Mouse (Mus musculus): Measurements from ENCODE around the gene AI593442. TPM values are rescaled to one million over a fixed set of nuclear protein-coding genes. Genes with fewer than 3 reads are reported as not detected.
A peak's percentile ranks its signal among the peaks of the same experiment; 100 is the strongest.

Gene AI593442
- total and polyA plus RNA-seq, 2 experiments from 2014 or later: 37.9 to 78.0 TPM

DNA sequence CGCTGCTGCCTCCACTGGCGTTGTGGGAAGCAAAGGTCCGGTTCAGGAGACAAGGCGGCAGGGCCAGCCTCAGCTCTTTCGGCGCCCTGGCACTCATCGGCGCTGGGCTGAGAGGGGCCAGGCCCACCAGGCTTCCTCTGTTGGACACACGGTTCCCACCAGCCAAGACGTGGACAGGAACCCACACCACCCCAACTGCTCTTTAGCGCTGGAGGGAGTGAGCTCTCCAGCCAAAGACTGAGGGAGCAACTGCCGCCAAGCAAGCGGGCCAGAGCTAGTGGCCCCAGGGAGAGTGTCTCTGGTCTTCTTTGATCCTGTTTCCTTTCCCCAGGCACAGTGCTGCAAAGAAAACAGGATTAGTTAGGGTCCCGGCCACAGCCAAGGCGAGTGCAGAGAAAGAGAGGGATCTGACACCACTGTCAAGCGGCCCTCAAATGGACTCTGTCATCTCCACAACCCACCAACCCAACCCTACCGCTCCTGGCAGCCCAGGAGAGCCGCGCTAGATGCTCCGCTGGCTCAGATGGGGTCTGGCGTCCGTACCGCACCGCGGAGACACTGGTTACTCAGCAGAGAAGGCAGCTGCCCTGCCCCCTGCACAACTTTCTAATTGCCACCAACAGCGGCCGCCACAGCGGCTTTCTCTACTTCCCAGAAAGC lies 1.3 kb downstream of the AI593442 start:
- Histone ChIP-seq H3K4me1 (ENCODE audit: insufficient read depth, low read length) (no peaks in the 10 kb centered on the region), H3K36me3 (ENCODE audit: insufficient read depth, low read length) (no peaks in the 10 kb centered on the region), H3K4me2 (ENCODE audit: low read depth, low read length, poor library complexity, severe bottlenecking) (peak overlapping the region; percentile 94), H3K4me3 (ENCODE audit: low read depth, low read length) (peak overlapping the region; percentile 79), H3K27ac (ENCODE audit: low read depth, low read length) (peak overlapping the region; percentile 74), H3K9me3 (ENCODE audit: low read length) (no peaks in the 10 kb centered on the region), H3K27me3 (ENCODE audit: insufficient read depth, low read length) (no peaks in the 10 kb centered on the region), H3K9ac (replicated peaks; ENCODE audit: low read length, poor library complexity, severe bottlenecking) (peak overlapping the region; percentile 87)
- peak; percentile 11; the same call in 1 of the 2 replicates for ATAC-seq (ENCODE audit: low FRiP score)
- peak; percentile 71 for DNase-seq (ENCODE audit: low spot score)
- 0% methylated on average over 28 of the region's 28 CpGs for WGBS
- no peak for TF ChIP-seq CTCF (IDR thresholded peaks at IDR 0.05)

DNA sequence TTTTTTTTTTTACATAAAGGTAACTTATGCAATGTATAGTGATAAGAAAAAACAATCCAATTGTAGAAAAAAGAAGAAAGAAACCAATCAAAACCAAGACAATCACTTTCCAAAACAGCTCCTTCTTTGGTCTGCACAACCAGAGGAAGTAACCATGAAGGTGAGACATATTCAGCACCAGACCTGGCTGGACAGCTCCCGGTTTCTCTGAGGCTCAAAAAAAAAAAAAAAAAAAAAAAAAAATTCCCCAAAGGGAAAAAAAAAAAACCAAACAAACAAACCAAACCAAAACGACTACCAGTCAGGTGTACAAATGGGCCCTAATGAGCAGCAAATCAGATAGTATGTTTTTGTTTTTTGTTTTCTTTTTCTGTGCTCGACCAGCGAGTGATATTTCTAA lies 3.0 kb downstream of the AI593442 start:
- Histone ChIP-seq H3K27ac (ENCODE audit: low read depth, low read length) (no peak overlapping the region), H3K4me2 (ENCODE audit: low read depth, low read length, poor library complexity, severe bottlenecking) (peak overlapping the region; percentile 94), H3K9ac (replicated peaks; ENCODE audit: low read length, poor library complexity, severe bottlenecking) (no peak overlapping the region), H3K4me3 (ENCODE audit: low read depth, low read length) (peak overlapping the region; percentile 79; the same call in 1 of the 2 replicates), H3K36me3 (ENCODE audit: insufficient read depth, low read length) (no peaks in the 10 kb centered on the region), H3K4me1 (ENCODE audit: insufficient read depth, low read length) (no peaks in the 10 kb centered on the region), H3K27me3 (ENCODE audit: insufficient read depth, low read length) (no peaks in the 10 kb centered on the region), H3K9me3 (ENCODE audit: low read length) (no peaks in the 10 kb centered on the region)
- ATAC-seq (ENCODE audit: low FRiP score): no peak
- WGBS: 20% methylated on average over 4 of the region's 4 CpGs
- no peak for TF ChIP-seq CTCF (IDR thresholded peaks at IDR 0.05)
- no peak for DNase-seq (ENCODE audit: low spot score)

DNA sequence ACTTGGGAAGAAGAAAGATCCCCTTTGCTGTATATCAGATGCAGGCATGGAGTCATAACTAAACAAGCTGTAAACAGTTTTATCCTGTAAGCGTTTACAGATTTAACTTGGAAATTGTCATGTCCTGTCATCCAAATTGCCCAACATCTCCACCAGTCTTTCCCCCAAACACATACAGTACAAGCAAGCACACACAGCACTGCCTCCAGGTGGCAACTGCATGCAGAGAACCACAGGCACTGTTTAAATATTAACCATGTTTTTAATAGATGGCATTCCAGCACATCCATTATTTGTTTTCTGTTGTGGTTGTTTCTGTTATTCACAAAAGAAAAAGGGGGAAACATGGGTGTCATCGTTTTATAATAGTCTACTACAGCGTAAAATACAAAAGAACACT lies 3.6 kb downstream of the AI593442 start:
- Histone ChIP-seq H3K9me3 (ENCODE audit: low read length) (no peaks in the 10 kb centered on the region), H3K4me1 (ENCODE audit: insufficient read depth, low read length) (no peaks in the 10 kb centered on the region), H3K27me3 (ENCODE audit: insufficient read depth, low read length) (no peaks in the 10 kb centered on the region), H3K4me3 (ENCODE audit: low read depth, low read length) (peak overlapping the region; percentile 12; the same call in 1 of the 2 replicates), H3K4me2 (ENCODE audit: low read depth, low read length, poor library complexity, severe bottlenecking) (peak overlapping the region; percentile 34), H3K36me3 (ENCODE audit: insufficient read depth, low read length) (no peaks in the 10 kb centered on the region), H3K27ac (ENCODE audit: low read depth, low read length) (no peak overlapping the region), H3K9ac (replicated peaks; ENCODE audit: low read length, poor library complexity, severe bottlenecking) (no peak overlapping the region)
- WGBS: 70% methylated on average over 3 of the region's 3 CpGs
- no peak for ATAC-seq (ENCODE audit: low FRiP score)
- peak; percentile 68 for TF ChIP-seq CTCF (IDR thresholded peaks at IDR 0.05)
- peak; percentile 45 for DNase-seq (ENCODE audit: low spot score)

DNA sequence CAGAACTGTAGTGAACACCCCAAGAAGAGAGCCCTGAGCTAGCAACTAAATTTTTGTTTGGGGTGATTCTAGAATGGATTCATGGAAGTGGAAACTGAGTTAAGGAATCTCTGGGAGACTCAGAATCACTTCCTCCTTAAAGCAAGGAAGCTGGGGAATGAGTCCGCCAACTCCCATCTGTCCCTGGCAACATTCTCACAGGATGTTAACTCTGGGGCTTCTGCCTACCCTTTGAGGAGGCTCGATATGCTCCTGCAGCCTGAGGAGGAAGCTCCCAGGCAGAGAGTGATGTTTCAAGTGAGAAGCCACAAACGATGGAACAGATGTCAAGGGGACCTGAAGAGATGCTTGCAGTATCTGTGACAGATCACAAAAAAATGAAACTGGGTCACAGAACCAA lies 18.2 kb downstream of the AI593442 start:
- no peaks in the 10 kb centered on the region for H3K27me3 ChIP-seq (ENCODE audit: insufficient read depth, low read length)

DNA sequence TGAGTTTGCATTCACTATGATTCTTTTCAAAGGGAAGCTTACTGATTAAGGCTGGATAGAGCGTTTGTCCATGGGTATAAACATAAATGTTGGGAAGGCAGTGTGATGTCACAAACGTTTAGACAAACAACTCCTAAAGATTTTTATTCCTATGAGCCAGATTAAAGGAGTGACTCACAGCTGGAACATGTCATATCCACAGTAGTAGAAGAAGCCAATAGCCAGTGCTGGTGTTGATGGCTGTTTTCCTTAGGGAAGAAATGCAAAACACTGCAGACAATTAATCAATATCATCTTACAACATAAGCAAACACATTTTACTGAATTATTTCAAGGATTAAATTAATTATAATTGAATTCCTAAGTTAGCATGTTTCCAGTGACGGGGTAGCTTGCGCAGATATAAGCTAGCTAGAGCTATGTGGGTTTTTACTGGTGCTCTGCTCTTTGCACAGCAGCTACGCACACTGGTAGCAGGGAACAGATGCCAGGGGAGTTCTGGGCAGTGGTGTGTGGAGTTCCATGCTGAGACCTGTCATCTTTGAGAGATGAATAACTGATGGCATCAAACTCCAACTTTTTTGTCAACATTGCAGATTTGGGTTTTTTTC lies 29.1 kb downstream of the AI593442 start:
- 81% methylated on average over 5 of the region's 5 CpGs for WGBS
- no peak for ATAC-seq (ENCODE audit: low FRiP score)

More for the DNA sequence above, 18.2 kb downstream of the AI593442 start:
- H3K36me3 ChIP-seq (ENCODE audit: insufficient read depth, low read length): no peaks in the 10 kb centered on the region
- no peak overlapping the region for H3K27ac ChIP-seq (ENCODE audit: low read depth, low read length)
- WGBS: 79% methylated on average over 3 of the region's 3 CpGs
- H3K9ac ChIP-seq (replicated peaks; ENCODE audit: low read length, poor library complexity, severe bottlenecking): no peak overlapping the region
- ATAC-seq (ENCODE audit: low FRiP score) (no peak), DNase-seq (ENCODE audit: low spot score) (no peak)
- no peaks in the 10 kb centered on the region for H3K4me1 ChIP-seq (ENCODE audit: insufficient read depth, low read length)
- H3K9me3 ChIP-seq (ENCODE audit: low read length): no peaks in the 10 kb centered on the region
- no peak overlapping the region for H3K4me2 ChIP-seq (ENCODE audit: low read depth, low read length, poor library complexity, severe bottlenecking)
- no peak overlapping the region for H3K4me3 ChIP-seq (ENCODE audit: low read depth, low read length)
- TF ChIP-seq CTCF (IDR thresholded peaks at IDR 0.05): no peak

DNA sequence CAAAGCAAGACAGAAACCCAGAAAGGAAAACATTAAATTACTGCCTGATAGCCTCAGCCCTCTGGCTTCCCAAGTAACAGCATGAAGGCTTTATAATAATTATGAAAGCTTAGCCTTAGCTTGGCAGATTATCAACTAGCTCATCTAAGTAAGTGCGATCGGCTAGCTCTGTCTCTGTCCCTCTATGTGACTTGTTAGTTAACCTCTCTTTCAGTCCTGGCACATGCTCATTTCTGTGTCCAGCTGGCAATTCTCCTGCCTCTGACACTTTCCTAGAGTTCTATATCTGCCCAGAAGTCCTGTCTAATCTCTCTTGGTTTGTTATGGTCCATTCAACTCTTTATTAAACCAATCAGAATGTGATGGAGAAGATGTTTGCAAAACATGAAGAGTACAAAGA lies 34.3 kb downstream of the AI593442 start:
- Histone ChIP-seq H3K27me3 (ENCODE audit: insufficient read depth, low read length) (no peaks in the 10 kb centered on the region), H3K9ac (replicated peaks; ENCODE audit: low read length, poor library complexity, severe bottlenecking) (no peak overlapping the region), H3K27ac (ENCODE audit: low read depth, low read length) (no peak overlapping the region), H3K9me3 (ENCODE audit: low read length) (no peaks in the 10 kb centered on the region), H3K36me3 (ENCODE audit: insufficient read depth, low read length) (no peaks in the 10 kb centered on the region), H3K4me1 (ENCODE audit: insufficient read depth, low read length) (no peaks in the 10 kb centered on the region), H3K4me3 (ENCODE audit: low read depth, low read length) (no peak overlapping the region), H3K4me2 (ENCODE audit: low read depth, low read length, poor library complexity, severe bottlenecking) (no peak overlapping the region)
- no peak for TF ChIP-seq CTCF (IDR thresholded peaks at IDR 0.05)
- ATAC-seq (ENCODE audit: low FRiP score) (no peak), DNase-seq (ENCODE audit: low spot score) (peak; percentile 49)
- WGBS: 55% methylated on average over 2 of the region's 2 CpGs

More for the DNA sequence above, 29.1 kb downstream of the AI593442 start:
- Histone ChIP-seq H3K9me3 (ENCODE audit: low read length) (no peaks in the 10 kb centered on the region), H3K4me3 (ENCODE audit: low read depth, low read length) (no peak overlapping the region), H3K9ac (replicated peaks; ENCODE audit: low read length, poor library complexity, severe bottlenecking) (no peak overlapping the region), H3K4me2 (ENCODE audit: low read depth, low read length, poor library complexity, severe bottlenecking) (no peak overlapping the region), H3K4me1 (ENCODE audit: insufficient read depth, low read length) (no peaks in the 10 kb centered on the region), H3K27me3 (ENCODE audit: insufficient read depth, low read length) (no peaks in the 10 kb centered on the region), H3K27ac (ENCODE audit: low read depth, low read length) (no peak overlapping the region), H3K36me3 (ENCODE audit: insufficient read depth, low read length) (no peaks in the 10 kb centered on the region)
- no peak for TF ChIP-seq CTCF (IDR thresholded peaks at IDR 0.05)
- DNase-seq (ENCODE audit: low spot score): no peak

All from midbrain, postnatal 0 days (tissue).